In the genomic region with DNA sequence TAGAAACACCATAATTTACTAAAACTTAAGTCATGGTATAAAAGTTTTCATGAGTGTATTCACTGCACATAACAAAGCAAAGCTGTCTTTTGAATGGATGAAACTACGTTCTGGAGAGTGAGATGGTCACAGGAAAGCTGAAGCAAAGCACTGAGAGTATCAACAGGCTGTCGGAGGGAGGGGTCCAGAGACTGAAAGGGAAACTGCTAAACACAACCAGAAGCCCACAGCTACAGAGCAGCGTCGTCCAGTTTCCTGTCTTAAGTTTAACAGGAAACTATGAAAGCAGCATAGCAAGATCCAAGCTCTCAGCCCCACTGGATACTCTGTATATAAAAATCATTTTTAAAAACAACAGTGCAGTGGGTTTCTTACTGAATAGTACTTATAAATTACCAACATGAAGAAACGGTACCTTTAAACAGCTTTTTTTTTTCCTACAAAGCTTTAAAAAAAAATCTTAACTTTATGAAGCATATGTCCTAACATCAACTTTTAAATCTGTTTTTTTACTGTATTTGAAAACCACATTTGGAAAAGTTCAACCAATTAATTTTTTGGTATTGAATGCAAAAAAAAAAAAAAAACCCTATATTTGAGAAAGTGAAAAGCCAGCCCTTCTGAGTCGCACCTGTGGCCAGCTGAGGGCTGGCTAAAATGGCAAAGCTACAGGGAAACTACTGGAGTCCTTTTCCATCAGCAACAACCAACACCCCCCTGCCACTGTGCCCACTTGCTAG, we compare ENCODE assay signal across 12 mouse cellular contexts.
A peak's percentile ranks its signal among the peaks of the same experiment; 100 is the strongest.
DNase-seq lines count a peak whose midpoint lies in the region; ATAC-seq and TF ChIP-seq lines count a peak whose summit lies in the region.
"Had no signal": no experiment of that assay in that cellular context is flagged by ENCODE, and none has a peak within 500 bp of the region (broad histone marks: within the 10 kb centered on the region; RNA-seq: fewer than 3 reads in every experiment).

No protein-coding gene starts in this region.

- H3K4me2 ChIP-seq in lung, embryonic 14.5 days, result no peak overlapping the region
- H3K4me2 ChIP-seq: limb, embryonic 15.5 days; neural tube, embryonic 15.5 days; stomach, embryonic 15.5 days had no signal

- ATAC-seq in lung, embryonic 14.5 days (ENCODE audit: insufficient read depth), result peak; percentile 28; the same call in 1 of the 2 replicates
- peak; percentile 94 to 98 for ATAC-seq in hematopoietic stem cell, adult 5-6 weeks (replicated peaks in 1 of 2; ENCODE audit: insufficient read depth in 1 of 2, low FRiP score in 2 of 2, low TSS enrichment in 1 of 2, low read depth in 1 of 2, poor library complexity in 2 of 2, severe bottlenecking in 2 of 2)

- no peak overlapping the region for H3K27ac ChIP-seq in lung, embryonic 14.5 days (ENCODE audit: low read depth)
- H3K27ac ChIP-seq: limb, embryonic 15.5 days; neural tube, embryonic 15.5 days; stomach, embryonic 15.5 days had no signal

- H3K36me3 ChIP-seq in lung, embryonic 14.5 days (ENCODE audit: insufficient read depth), result no peaks in the 10 kb centered on the region
- H3K36me3 ChIP-seq: limb, embryonic 15.5 days; neural tube, embryonic 15.5 days; stomach, embryonic 15.5 days had no signal

- H3K4me3 ChIP-seq in lung, embryonic 14.5 days (ENCODE audit: low read depth, low read length), result no peak overlapping the region
- no peak overlapping the region for H3K4me3 ChIP-seq in lung, adult 2 months (replicated peaks; ENCODE audit: extremely low read depth, low read depth, low read length)
- H3K4me3 ChIP-seq: limb, embryonic 15.5 days; neural tube, embryonic 15.5 days; stomach, embryonic 15.5 days had no signal

- no peaks in the 10 kb centered on the region for H3K9me3 ChIP-seq in lung, embryonic 14.5 days (ENCODE audit: low read depth, low read length)
- H3K9me3 ChIP-seq: limb, embryonic 15.5 days; neural tube, embryonic 15.5 days; stomach, embryonic 15.5 days had no signal

- 47% methylated on average over 6 of the region's 6 CpGs for WGBS in lung, embryonic 14.5 days
- WGBS in lung, adult 2 months, result 35% methylated on average over 6 of the region's 6 CpGs

- no peak overlapping the region for H3K9ac ChIP-seq in lung, embryonic 14.5 days
- H3K9ac ChIP-seq: limb, embryonic 15.5 days; neural tube, embryonic 15.5 days; stomach, embryonic 15.5 days had no signal

- H3K27me3 ChIP-seq in lung, embryonic 14.5 days (ENCODE audit: insufficient read depth, low read length), result no peaks in the 10 kb centered on the region
- H3K27me3 ChIP-seq: limb, embryonic 15.5 days; neural tube, embryonic 15.5 days; stomach, embryonic 15.5 days had no signal

- TF ChIP-seq CTCF in lung, embryonic 14.5 days (IDR thresholded peaks at IDR 0.05; ENCODE audit: low read depth), result no peak
- TF ChIP-seq CTCF in lung, adult 2 months (IDR thresholded peaks at IDR 0.05; ENCODE audit: insufficient read depth, low read length), result no peak

- H3K4me1 ChIP-seq in lung, embryonic 14.5 days (ENCODE audit: insufficient read depth), result no peaks in the 10 kb centered on the region
- peaks cover 3% of the 10 kb centered on the region for H3K4me1 ChIP-seq in lung, adult 2 months (ENCODE audit: control insufficient read depth, insufficient read depth, low read length)
- H3K4me1 ChIP-seq: neural tube, embryonic 15.5 days; stomach, embryonic 15.5 days had no signal

- TF ChIP-seq POLR2A in lung, adult 2 months (IDR thresholded peaks at IDR 0.05; ENCODE audit: borderline replicate concordance, extremely low read depth, low read depth, low read length), result no peak

- DNase-seq in lung, embryonic 14.5 days, result peak; percentile 52
- DNase-seq in lung, adult 2 months, result no peak
- peak; percentile 45 for DNase-seq in lung, postnatal 36 days
- no peak for DNase-seq in cerebellum, adult 18-20 months
- no peak for DNase-seq in cerebellum, postnatal 14 days
- DNase-seq in testis, postnatal 14 days (ENCODE audit: low spot score), result no peak
- DNase-seq: cerebellum, postnatal 25 days; kidney, adult 18-20 months had no signal

Comparison
In these comparisons a context has a peak if more than half of its experiments do, and no peak if none do; other contexts are left out.
1. DNase-seq: peak in lung, embryonic 14.5 days (single experiment) and lung, postnatal 36 days (single experiment); none in lung, adult 2 months (single experiment), cerebellum, adult 18-20 months (0 of 2), cerebellum, postnatal 14 days (0 of 2) and testis, postnatal 14 days (single experiment).